Comparison of ENCODE assay signal across 8 mouse cellular contexts in genomic region chr15:56065872-56066534, GRCm38 (mm10).
DNase-seq lines count a peak whose midpoint lies in the region; ATAC-seq and TF ChIP-seq lines count a peak whose summit lies in the region.

No protein-coding gene starts in this region.

- H3K36me3 ChIP-seq in kidney, embryonic 14.5 days (ENCODE audit: control insufficient read depth, insufficient read depth, low read length) = no peaks in the 10 kb centered on the region
- no peaks in the 10 kb centered on the region for H3K36me3 ChIP-seq in ES-E14 (ENCODE audit: control insufficient read depth, insufficient read depth, low read length, poor library complexity, severe bottlenecking)
- H3K36me3 ChIP-seq in limb, embryonic 14.5 days (ENCODE audit: control insufficient read depth, insufficient read depth, low read length) = no peaks in the 10 kb centered on the region

- WGBS in kidney, embryonic 14.5 days = 36% methylated on average over 7 of the region's 7 CpGs
- WGBS in limb, embryonic 14.5 days = 35% methylated on average over 7 of the region's 7 CpGs

- no peaks in the 10 kb centered on the region for H3K27me3 ChIP-seq in kidney, embryonic 14.5 days (ENCODE audit: control insufficient read depth, insufficient read depth, low read length)
- H3K27me3 ChIP-seq in limb, embryonic 14.5 days (ENCODE audit: control insufficient read depth, insufficient read depth, low read length) = no peaks in the 10 kb centered on the region

- TF ChIP-seq POLR2A in limb, embryonic 14.5 days (IDR thresholded peaks at IDR 0.05; ENCODE audit: borderline replicate concordance, extremely low read depth, insufficient read depth, insufficient read length) = no peak

- no peak overlapping the region for H3K4me2 ChIP-seq in kidney, embryonic 14.5 days (replicated peaks; ENCODE audit: low read depth, low read length)
- no peak overlapping the region for H3K4me2 ChIP-seq in limb, embryonic 14.5 days (replicated peaks; ENCODE audit: low read depth, low read length, severe bottlenecking)

- no peaks in the 10 kb centered on the region; the same call in 1 of the 2 replicates for H3K4me1 ChIP-seq in kidney, embryonic 14.5 days (ENCODE audit: control insufficient read depth, insufficient read depth, low read length)
- H3K4me1 ChIP-seq in ES-E14 (ENCODE audit: control insufficient read depth in 2 of 2, insufficient read depth in 2 of 2, low read length in 2 of 2, poor library complexity in 1 of 2) = no peaks in the 10 kb centered on the region
- H3K4me1 ChIP-seq in limb, embryonic 14.5 days (ENCODE audit: control insufficient read depth, insufficient read depth, low read length) = no peaks in the 10 kb centered on the region

- peak; percentile 66 for ATAC-seq in kidney, embryonic 14.5 days (ENCODE audit: low FRiP score, low TSS enrichment)
- 0 out of 2 replicates have a peak, but pooled peaks have one; percentile 70 for ATAC-seq in limb, embryonic 14.5 days (ENCODE audit: low FRiP score, low read depth)

- H3K9me3 ChIP-seq in kidney, embryonic 14.5 days (ENCODE audit: control insufficient read depth, low read length) = no peaks in the 10 kb centered on the region
- no peaks in the 10 kb centered on the region for H3K9me3 ChIP-seq in ES-E14 (ENCODE audit: control insufficient read depth, insufficient read depth, low read depth, low read length)
- no peaks in the 10 kb centered on the region for H3K9me3 ChIP-seq in limb, embryonic 14.5 days (ENCODE audit: control insufficient read depth, low read length)

- in situ Hi-C loops in ES-E14 (cut with MboI; ENCODE audit: low sequenced_read_pairs in 2 of 2, unreplicated experiment in 2 of 2) = loop anchor here in 1 of 2 experiments (25.0 kb wide), 1 partner anchor 671 kb away; no protein-coding TSS in a partner anchor

- no peak overlapping the region for H3K9ac ChIP-seq in kidney, embryonic 14.5 days (ENCODE audit: low read depth, low read length)
- no peak overlapping the region for H3K9ac ChIP-seq in ES-E14 (ENCODE audit: insufficient read depth, low read depth, low read length, poor library complexity, severe bottlenecking)
- H3K9ac ChIP-seq in limb, embryonic 14.5 days (ENCODE audit: low read depth, low read length, severe bottlenecking) = no peak overlapping the region

- no peak overlapping the region for H3K27ac ChIP-seq in kidney, embryonic 14.5 days (ENCODE audit: low read depth, low read length)
- H3K27ac ChIP-seq in ES-E14 (ENCODE audit: insufficient read depth, low read depth, low read length, poor library complexity, severe bottlenecking) = no peak overlapping the region
- H3K27ac ChIP-seq in limb, embryonic 14.5 days (replicated peaks; ENCODE audit: low read depth, low read length) = no peak overlapping the region

- no peak overlapping the region for H3K4me3 ChIP-seq in kidney, embryonic 14.5 days (ENCODE audit: low read length)
- no peak overlapping the region for H3K4me3 ChIP-seq in ES-E14 (ENCODE audit: insufficient read depth in 1 of 2, low read depth in 1 of 2, low read length in 2 of 2, poor library complexity in 1 of 2, severe bottlenecking in 1 of 2)
- no peak overlapping the region for H3K4me3 ChIP-seq in limb, embryonic 14.5 days (replicated peaks; ENCODE audit: low read length)

- no peak for DNase-seq in kidney, postnatal 10 days
- DNase-seq in ES-E14 (ENCODE audit: low read depth, low spot score) = peak; percentile 40
- DNase-seq in embryo, embryonic 11 days = peak; percentile 78
- DNase-seq in limb, embryonic 14.5 days (ENCODE audit: low spot score) = peak; percentile 77
- DNase-seq in telencephalon, adult 2 months (ENCODE audit: low read depth, low spot score) = peak; percentile 35
- DNase-seq in layer of hippocampus, postnatal 36 days = no peak
- no peak for DNase-seq in frontal cortex, postnatal 10 days (ENCODE audit: low spot score in 2 of 2)

TF ChIP-seq in ES-E14, 5 proteins besides CTCF, POLR2A, EP300 and RAD21:
- TF ChIP-seq ZC3H11A (IDR thresholded peaks at IDR 0.05; ENCODE audit: borderline replicate concordance, low read depth, low read length) (peak; percentile 75), ZNF384 (IDR thresholded peaks at IDR 0.05; ENCODE audit: low read depth, low read length) (peak; percentile 99), CHD2 (IDR thresholded peaks at IDR 0.05; ENCODE audit: low read depth, low read length) (no peak)

Comparison
In these comparisons a context has a peak if more than half of its experiments do, and no peak if none do; other contexts are left out.
1. DNase-seq: peak in ES-E14 (single experiment), embryo, embryonic 11 days (single experiment), limb, embryonic 14.5 days (single experiment) and telencephalon, adult 2 months (single experiment); none in kidney, postnatal 10 days (single experiment), layer of hippocampus, postnatal 36 days (0 of 2) and frontal cortex, postnatal 10 days (0 of 2).